ENCODE assay signal across 35 mouse cellular contexts in the genomic region with DNA sequence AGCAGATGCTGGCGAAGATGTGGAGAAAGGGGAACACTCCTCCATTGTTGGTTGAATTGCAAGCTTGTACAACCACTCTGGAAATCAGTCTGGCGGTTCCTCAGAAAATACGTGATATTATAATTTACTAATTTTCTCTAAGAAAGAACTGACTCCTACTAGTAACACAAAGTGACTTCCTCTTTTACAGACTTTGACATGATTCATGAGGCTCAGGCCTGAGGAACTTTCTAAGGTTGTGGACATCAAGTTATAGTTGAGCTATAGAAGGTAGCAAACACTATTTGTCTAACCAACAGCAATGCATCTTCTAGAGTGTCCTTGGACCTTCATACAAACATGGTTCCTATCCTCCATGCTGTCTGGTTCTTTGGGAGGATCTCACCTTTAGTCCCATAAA. TPM values are rescaled to one million over a fixed set of nuclear protein-coding genes. Genes with fewer than 3 reads are reported as not detected.
"Had no signal": no experiment of that assay in that cellular context is flagged by ENCODE, and none has a peak within 500 bp of the region (broad histone marks: within the 10 kb centered on the region; RNA-seq: fewer than 3 reads in every experiment).

No protein-coding gene starts in this region.

- H3K36me3 ChIP-seq: limb, embryonic 10.5 days; limb, embryonic 12.5 days; limb, embryonic 13.5 days; limb, embryonic 15.5 days; liver, embryonic 12.5 days; liver, embryonic 13.5 days; liver, embryonic 15.5 days; lung, embryonic 15.5 days; midbrain, embryonic 10.5 days; midbrain, embryonic 12.5 days; midbrain, embryonic 13.5 days; midbrain, embryonic 15.5 days had no signal

- ATAC-seq: liver, embryonic 12.5 days; liver, postnatal 0 days; lung, postnatal 0 days; midbrain, embryonic 13.5 days; midbrain, embryonic 15.5 days; midbrain, embryonic 16.5 days had no signal

- H3K9ac ChIP-seq: limb, embryonic 12.5 days; limb, embryonic 13.5 days; limb, embryonic 15.5 days; liver, embryonic 12.5 days; liver, embryonic 13.5 days; liver, embryonic 14.5 days; liver, embryonic 15.5 days; liver, postnatal 0 days; lung, embryonic 14.5 days; lung, embryonic 15.5 days; midbrain, embryonic 12.5 days; midbrain, embryonic 13.5 days; midbrain, embryonic 15.5 days had no signal

- H3K27me3 ChIP-seq: limb, embryonic 12.5 days; limb, embryonic 13.5 days; limb, embryonic 15.5 days; liver, embryonic 12.5 days; liver, embryonic 13.5 days; liver, embryonic 15.5 days; lung, embryonic 15.5 days; megakaryocyte, embryonic 14.5 days; midbrain, embryonic 12.5 days; midbrain, embryonic 13.5 days; midbrain, embryonic 15.5 days had no signal

- H3K27ac ChIP-seq: limb, embryonic 10.5 days; limb, embryonic 12.5 days; limb, embryonic 13.5 days; limb, embryonic 15.5 days; liver, embryonic 12.5 days; liver, embryonic 13.5 days; liver, embryonic 14.5 days; liver, embryonic 15.5 days; lung, embryonic 15.5 days; macrophage; midbrain, embryonic 10.5 days; midbrain, embryonic 12.5 days; midbrain, embryonic 13.5 days; midbrain, embryonic 15.5 days had no signal

- H3K4me1 ChIP-seq: limb, embryonic 10.5 days; limb, embryonic 12.5 days; limb, embryonic 13.5 days; limb, embryonic 15.5 days; liver, embryonic 12.5 days; liver, embryonic 13.5 days; liver, embryonic 15.5 days; lung, embryonic 15.5 days; megakaryocyte, embryonic 14.5 days; midbrain, embryonic 10.5 days; midbrain, embryonic 12.5 days; midbrain, embryonic 13.5 days; midbrain, embryonic 15.5 days had no signal

- H3K4me2 ChIP-seq: limb, embryonic 12.5 days; limb, embryonic 13.5 days; limb, embryonic 15.5 days; liver, embryonic 11.5 days; liver, embryonic 12.5 days; liver, embryonic 13.5 days; liver, embryonic 15.5 days; lung, embryonic 14.5 days; lung, embryonic 15.5 days; midbrain, embryonic 11.5 days; midbrain, embryonic 12.5 days; midbrain, embryonic 13.5 days; midbrain, embryonic 15.5 days had no signal

- H3K4me3 ChIP-seq: limb, embryonic 10.5 days; limb, embryonic 12.5 days; limb, embryonic 13.5 days; limb, embryonic 15.5 days; liver, embryonic 12.5 days; liver, embryonic 13.5 days; liver, embryonic 15.5 days; lung, embryonic 15.5 days; megakaryocyte, embryonic 14.5 days; midbrain, embryonic 10.5 days; midbrain, embryonic 12.5 days; midbrain, embryonic 13.5 days; midbrain, embryonic 15.5 days; myocyte had no signal

- DNase-seq: left cerebral cortex, postnatal 4 days; liver; liver, embryonic 13.5 days; liver, postnatal 0 days; lung, adult 18-20 months; lung, adult 2 months; lung, embryonic 14.5 days; lung, postnatal 10 days; lung, postnatal 14 days; lung, postnatal 36 days; lung, postnatal 4 days; midbrain, embryonic 14.5 days had no signal

- H3K9me3 ChIP-seq: limb, embryonic 10.5 days; limb, embryonic 12.5 days; limb, embryonic 13.5 days; limb, embryonic 15.5 days; liver, embryonic 12.5 days; liver, embryonic 13.5 days; liver, embryonic 15.5 days; lung, embryonic 15.5 days; megakaryocyte, embryonic 14.5 days; midbrain, embryonic 10.5 days; midbrain, embryonic 12.5 days; midbrain, embryonic 13.5 days; midbrain, embryonic 15.5 days had no signal

RNA-seq across cellular contexts. Expression of gene Cxxc4, which starts 10.4 kb away (rescaled TPM):
- total RNA-seq: megakaryocyte progenitor cell, adult 5-6 weeks; megakaryocyte, adult 5-6 weeks; megakaryocyte-erythroid progenitor cell, adult 5-6 weeks; monocyte, adult 5-6 weeks had no signal
- polyA plus RNA-seq: macrophage had no signal
